In the genomic region with DNA sequence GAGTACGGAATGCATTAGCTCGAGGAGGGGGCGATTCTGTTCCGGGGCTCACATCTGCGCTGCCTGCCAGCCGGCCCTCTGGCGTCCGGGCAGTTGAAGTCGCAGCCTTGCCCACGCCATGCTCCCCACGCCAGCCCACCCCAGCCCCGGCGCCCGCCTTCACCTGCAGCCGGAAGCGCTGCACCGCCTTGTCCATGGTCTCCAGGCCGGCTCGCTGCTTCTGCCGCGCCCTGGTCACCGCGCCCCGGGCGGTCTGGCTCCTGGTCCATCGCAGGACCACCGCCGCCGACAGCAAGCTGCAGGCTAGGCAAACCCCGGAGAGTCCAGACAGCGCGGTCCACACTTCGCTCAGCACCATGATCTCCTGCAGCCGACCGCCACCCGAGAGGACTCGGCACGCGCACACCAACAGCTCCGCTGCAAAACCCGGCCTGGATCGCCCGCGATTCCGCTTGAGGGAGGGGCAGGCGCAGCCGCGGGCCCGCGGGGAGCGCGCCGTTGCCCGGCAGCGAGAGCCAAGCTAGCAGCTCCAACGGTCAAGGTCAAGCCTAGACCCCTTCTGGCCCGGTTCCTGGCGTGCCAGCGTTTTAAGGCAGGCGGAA, we compare ENCODE assay signal across 8 mouse cellular contexts. TPM values are rescaled to one million over a fixed set of nuclear protein-coding genes. Genes with fewer than 3 reads are reported as not detected.
DNase-seq lines count a peak whose midpoint lies in the region; ATAC-seq lines count a peak whose summit lies in the region.

No protein-coding gene starts in this region.

- H3K9ac ChIP-seq in embryonic facial prominence, embryonic 15.5 days = peak overlapping the region; percentile 37
- H3K9ac ChIP-seq in heart, embryonic 12.5 days = peak overlapping the region; percentile 63
- H3K9ac ChIP-seq in kidney, embryonic 16.5 days (replicated peaks; ENCODE audit: low read length) = peak overlapping the region; percentile 75
- peak overlapping the region; percentile 42 for H3K9ac ChIP-seq in liver, embryonic 12.5 days
- H3K9ac ChIP-seq in stomach, embryonic 14.5 days (replicated peaks; ENCODE audit: low read depth, low read length) = peak overlapping the region; percentile 28; the same call in 1 of the 2 replicates

- ATAC-seq in embryonic facial prominence, embryonic 15.5 days (ENCODE audit: insufficient number of reproducible peaks, low FRiP score, low TSS enrichment, low read depth) = peak; percentile 65
- peak; percentile 80 for ATAC-seq in heart, embryonic 12.5 days (ENCODE audit: insufficient number of reproducible peaks, low FRiP score)
- ATAC-seq in kidney, embryonic 16.5 days (ENCODE audit: low FRiP score, low TSS enrichment) = peak; percentile 95
- ATAC-seq in liver, embryonic 12.5 days = peak; percentile 63
- ATAC-seq in stomach, embryonic 14.5 days (ENCODE audit: insufficient number of reproducible peaks, insufficient read depth, low FRiP score, low read depth) = peak; percentile 88

- WGBS in embryonic facial prominence, embryonic 15.5 days = under 1% methylated on average over 60 of the region's 60 CpGs
- WGBS in heart, embryonic 12.5 days = under 1% methylated on average over 60 of the region's 60 CpGs
- under 1% methylated on average over 60 of the region's 60 CpGs for WGBS in kidney, embryonic 16.5 days
- WGBS in liver, embryonic 12.5 days (ENCODE audit: insufficient replicate concordance) = under 1% methylated on average over 54 of the region's 60 CpGs
- under 1% methylated on average over 60 of the region's 60 CpGs for WGBS in stomach, embryonic 14.5 days

- H3K4me1 ChIP-seq in embryonic facial prominence, embryonic 15.5 days = peaks cover 13% of the 10 kb centered on the region; the same call in 1 of the 2 replicates
- H3K4me1 ChIP-seq in heart, embryonic 12.5 days (replicated peaks) = 0 out of 2 replicates have a peak, but pooled peaks cover 2% of the 10 kb centered on the region
- H3K4me1 ChIP-seq in kidney, embryonic 16.5 days (ENCODE audit: insufficient read depth, low read length) = peaks cover 16% of the 10 kb centered on the region
- peaks cover 18% of the 10 kb centered on the region for H3K4me1 ChIP-seq in liver, embryonic 12.5 days
- no peaks in the 10 kb centered on the region for H3K4me1 ChIP-seq in stomach, embryonic 14.5 days (ENCODE audit: control insufficient read depth, insufficient read depth, low read length)

- no peak overlapping the region for H3K27ac ChIP-seq in embryonic facial prominence, embryonic 15.5 days (replicated peaks)
- H3K27ac ChIP-seq in heart, embryonic 12.5 days (ENCODE audit: poor library complexity, severe bottlenecking) = no peak overlapping the region
- H3K27ac ChIP-seq in kidney, embryonic 16.5 days (ENCODE audit: low read length) = peak overlapping the region; percentile 48
- no peak overlapping the region for H3K27ac ChIP-seq in liver, embryonic 12.5 days
- H3K27ac ChIP-seq in stomach, embryonic 14.5 days (ENCODE audit: low read length) = no peak overlapping the region

- H3K9me3 ChIP-seq in embryonic facial prominence, embryonic 15.5 days (replicated peaks) = no peaks in the 10 kb centered on the region
- no peaks in the 10 kb centered on the region for H3K9me3 ChIP-seq in heart, embryonic 12.5 days (replicated peaks)
- no peaks in the 10 kb centered on the region for H3K9me3 ChIP-seq in kidney, embryonic 16.5 days (ENCODE audit: low read length)
- H3K9me3 ChIP-seq in liver, embryonic 12.5 days (replicated peaks) = no peaks in the 10 kb centered on the region
- H3K9me3 ChIP-seq in stomach, embryonic 14.5 days (ENCODE audit: control insufficient read depth, low read depth, low read length) = no peaks in the 10 kb centered on the region

- peak; percentile 87 for DNase-seq in A20 (ENCODE audit: low read depth, low spot score)
- DNase-seq in adrenal gland, postnatal 4 days (ENCODE audit: low spot score in 2 of 2) = peak; percentile 47 to 65
- peak; percentile 63 to 66 for DNase-seq in natural killer cell, adult 2 months (ENCODE audit: low spot score in 2 of 2)

- H3K4me3 ChIP-seq in embryonic facial prominence, embryonic 15.5 days (replicated peaks) = peak overlapping the region; percentile 62
- peak overlapping the region; percentile 63 for H3K4me3 ChIP-seq in heart, embryonic 12.5 days
- H3K4me3 ChIP-seq in kidney, embryonic 16.5 days (ENCODE audit: low read length) = peak overlapping the region; percentile 71
- peak overlapping the region; percentile 59 for H3K4me3 ChIP-seq in liver, embryonic 12.5 days
- peak overlapping the region; percentile 47 for H3K4me3 ChIP-seq in stomach, embryonic 14.5 days (ENCODE audit: low read depth, low read length)

- peaks cover 63% of the 10 kb centered on the region for H3K27me3 ChIP-seq in embryonic facial prominence, embryonic 15.5 days
- peaks cover 83% of the 10 kb centered on the region for H3K27me3 ChIP-seq in heart, embryonic 12.5 days (replicated peaks)
- H3K27me3 ChIP-seq in kidney, embryonic 16.5 days (ENCODE audit: insufficient read depth, low read length) = peaks cover 55% of the 10 kb centered on the region
- peaks cover 74% of the 10 kb centered on the region for H3K27me3 ChIP-seq in liver, embryonic 12.5 days (replicated peaks)
- H3K27me3 ChIP-seq in stomach, embryonic 14.5 days (ENCODE audit: control insufficient read depth, insufficient read depth, low read length) = peaks cover 9% of the 10 kb centered on the region

- H3K36me3 ChIP-seq in embryonic facial prominence, embryonic 15.5 days = no peaks in the 10 kb centered on the region
- H3K36me3 ChIP-seq in heart, embryonic 12.5 days = no peaks in the 10 kb centered on the region
- H3K36me3 ChIP-seq in kidney, embryonic 16.5 days (ENCODE audit: insufficient read depth, low read length) = no peaks in the 10 kb centered on the region
- no peaks in the 10 kb centered on the region for H3K36me3 ChIP-seq in liver, embryonic 12.5 days
- no peaks in the 10 kb centered on the region for H3K36me3 ChIP-seq in stomach, embryonic 14.5 days (ENCODE audit: control insufficient read depth, insufficient read depth, low read length)

- H3K4me2 ChIP-seq in embryonic facial prominence, embryonic 15.5 days (replicated peaks) = peak overlapping the region; percentile 100
- peak overlapping the region; percentile 98 for H3K4me2 ChIP-seq in heart, embryonic 12.5 days
- peak overlapping the region; percentile 98 for H3K4me2 ChIP-seq in kidney, embryonic 16.5 days (replicated peaks; ENCODE audit: low read depth, low read length)
- H3K4me2 ChIP-seq in liver, embryonic 12.5 days = peak overlapping the region; percentile 82
- peak overlapping the region; percentile 84 for H3K4me2 ChIP-seq in stomach, embryonic 14.5 days (replicated peaks; ENCODE audit: low read depth, low read length)

RNA-seq across cellular contexts. Expression of a gene that starts 0.3 kb away (rescaled TPM):
- total RNA-seq in adrenal gland, postnatal 4 days (2021) = 10 to 100 TPM in 1 of 2 experiments, 1 to 10 TPM in 1; 10.0 to 10.3 TPM
- 7.0 and 8.5 TPM in 2 replicates for polyA plus RNA-seq in embryonic facial prominence, embryonic 15.5 days (2015; fragmentation: Nextera tagmentation; extraction: Ambion mirVana)
- 1.3 and 1.5 TPM in 2 replicates for polyA plus RNA-seq in heart, embryonic 12.5 days (2016; fragmentation: Nextera tagmentation; extraction: Ambion mirVana)
- polyA plus RNA-seq in kidney, embryonic 16.5 days (2015; fragmentation: Nextera tagmentation; extraction: Ambion mirVana) = 13.7 and 15.3 TPM in 2 replicates
- 3.9 and 4.2 TPM in 2 replicates for polyA plus RNA-seq in liver, embryonic 12.5 days (2016; fragmentation: Nextera tagmentation; extraction: Ambion mirVana)
- polyA plus RNA-seq in stomach, embryonic 14.5 days (2014; fragmentation: Nextera tagmentation; extraction: Ambion mirVana) = 8.3 and 8.5 TPM in 2 replicates

RNA-seq across cellular contexts. Expression of a gene that starts 36.3 kb away (rescaled TPM):
- 10 to 100 TPM; 27.8 to 28.7 TPM for total RNA-seq in adrenal gland, postnatal 4 days (2021)
- polyA plus RNA-seq in embryonic facial prominence, embryonic 15.5 days (2015; fragmentation: Nextera tagmentation; extraction: Ambion mirVana) = 15.9 and 17.9 TPM in 2 replicates
- 24.9 and 28.8 TPM in 2 replicates for polyA plus RNA-seq in heart, embryonic 12.5 days (2016; fragmentation: Nextera tagmentation; extraction: Ambion mirVana)
- 21.2 and 22.8 TPM in 2 replicates for polyA plus RNA-seq in kidney, embryonic 16.5 days (2015; fragmentation: Nextera tagmentation; extraction: Ambion mirVana)
- 10.7 and 11.4 TPM in 2 replicates for polyA plus RNA-seq in liver, embryonic 12.5 days (2016; fragmentation: Nextera tagmentation; extraction: Ambion mirVana)
- 22.3 and 23.4 TPM in 2 replicates for polyA plus RNA-seq in stomach, embryonic 14.5 days (2014; fragmentation: Nextera tagmentation; extraction: Ambion mirVana)

RNA-seq across cellular contexts. Expression of a gene that starts 57.5 kb away (rescaled TPM):
- total RNA-seq in adrenal gland, postnatal 4 days (2021) = 100 to 1,000 TPM; 468 to 515 TPM
- 472 and 502 TPM in 2 replicates for polyA plus RNA-seq in embryonic facial prominence, embryonic 15.5 days (2015; fragmentation: Nextera tagmentation; extraction: Ambion mirVana)
- polyA plus RNA-seq in heart, embryonic 12.5 days (2016; fragmentation: Nextera tagmentation; extraction: Ambion mirVana) = 868 and 885 TPM in 2 replicates
- polyA plus RNA-seq in kidney, embryonic 16.5 days (2015; fragmentation: Nextera tagmentation; extraction: Ambion mirVana) = 505 and 583 TPM in 2 replicates
- 326 and 344 TPM in 2 replicates for polyA plus RNA-seq in liver, embryonic 12.5 days (2016; fragmentation: Nextera tagmentation; extraction: Ambion mirVana)
- 520 and 565 TPM in 2 replicates for polyA plus RNA-seq in stomach, embryonic 14.5 days (2014; fragmentation: Nextera tagmentation; extraction: Ambion mirVana)

RNA-seq across cellular contexts. Expression of a gene that starts 57.7 kb away (rescaled TPM):
- total RNA-seq in adrenal gland, postnatal 4 days (2021) = 10 to 100 TPM; 70.4 to 74.7 TPM
- 79.5 and 81.6 TPM in 2 replicates for polyA plus RNA-seq in embryonic facial prominence, embryonic 15.5 days (2015; fragmentation: Nextera tagmentation; extraction: Ambion mirVana)
- polyA plus RNA-seq in heart, embryonic 12.5 days (2016; fragmentation: Nextera tagmentation; extraction: Ambion mirVana) = 60.2 and 63.3 TPM in 2 replicates
- polyA plus RNA-seq in kidney, embryonic 16.5 days (2015; fragmentation: Nextera tagmentation; extraction: Ambion mirVana) = 87.9 and 88.0 TPM in 2 replicates
- 42.2 and 43.7 TPM in 2 replicates for polyA plus RNA-seq in liver, embryonic 12.5 days (2016; fragmentation: Nextera tagmentation; extraction: Ambion mirVana)
- polyA plus RNA-seq in stomach, embryonic 14.5 days (2014; fragmentation: Nextera tagmentation; extraction: Ambion mirVana) = 70.9 and 73.6 TPM in 2 replicates
